Mouse (Mus musculus) gastrocnemius, postnatal 36 days (tissue): ENCODE measurements around the gene Cd300c2. TPM values are rescaled to one million over a fixed set of nuclear protein-coding genes. Genes with fewer than 3 reads are reported as not detected.
"Not testable (repeated sequence)": the region's sequence is repeated elsewhere in the genome, so short reads cannot be mapped to it uniquely, and the experiment has no call there.

Source experiments
- DNase-seq, 2 experiments: peaks; one replicate each; pipeline ENCODE4 v3.0.0; 2022
- intact Hi-C: fragments of 180-260 bp; cut with DNase I; formaldehyde crosslinking; loops from one replicate; pipeline ENCODE4 v1.15.1; 2025
- long read RNA-seq, 2 experiments: library from polyadenylated mRNA; stranded (forward); transcript quantifications; one replicate each; pipeline ENCODE4 v2.0.0; 2021
- total RNA-seq, 2 experiments: library from RNA; stranded (reverse); gene quantifications; 2 replicates each; pipeline ENCODE4 v1.2.3; 2021

Gene Cd300c2
- under 1 TPM in 1 of 2 experiments, not detected in 1; 0.94 TPM for total RNA-seq
- long read RNA-seq, experiment 1, partial matches to known transcripts = 0 of 2 reads
- long read RNA-seq, experiment 1, other reads (novel, unspliced or antisense) = 0 of 2 reads
- long read RNA-seq, experiment 2 = 0 reads

DNA sequence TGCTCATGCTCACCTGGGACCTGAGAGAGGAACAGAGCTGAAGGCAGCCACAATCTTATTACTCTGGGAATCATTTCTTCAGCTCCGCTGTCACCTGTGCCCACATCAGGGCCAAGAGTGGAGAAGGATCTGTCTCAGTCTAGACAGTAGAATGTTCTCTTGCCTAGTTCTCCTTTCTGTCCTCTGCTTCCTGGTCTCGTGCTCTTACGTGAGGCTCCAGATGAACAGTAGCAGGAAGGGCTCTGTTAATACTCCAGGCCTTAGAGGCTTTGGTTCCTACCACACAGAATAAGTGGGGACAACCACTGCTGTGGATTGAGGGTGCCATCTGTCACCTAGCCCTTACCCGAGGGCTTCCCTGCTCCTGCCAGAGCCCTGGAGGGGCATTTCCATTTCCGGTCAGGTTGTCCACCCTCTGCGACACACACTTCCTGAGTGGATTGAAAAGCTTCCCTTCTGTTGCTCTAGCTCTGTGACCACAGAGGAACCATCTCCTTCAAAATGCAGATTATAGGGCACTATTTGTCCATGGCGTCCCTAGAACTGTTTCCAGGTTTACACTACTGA is at the start of gene Cd300c2:
TSS of gene Cd300c2 (minus strand) at position 407 of the 567 bp plus-strand sequence.
- intact Hi-C loops = no loop called here
- no peak for DNase-seq

DNA sequence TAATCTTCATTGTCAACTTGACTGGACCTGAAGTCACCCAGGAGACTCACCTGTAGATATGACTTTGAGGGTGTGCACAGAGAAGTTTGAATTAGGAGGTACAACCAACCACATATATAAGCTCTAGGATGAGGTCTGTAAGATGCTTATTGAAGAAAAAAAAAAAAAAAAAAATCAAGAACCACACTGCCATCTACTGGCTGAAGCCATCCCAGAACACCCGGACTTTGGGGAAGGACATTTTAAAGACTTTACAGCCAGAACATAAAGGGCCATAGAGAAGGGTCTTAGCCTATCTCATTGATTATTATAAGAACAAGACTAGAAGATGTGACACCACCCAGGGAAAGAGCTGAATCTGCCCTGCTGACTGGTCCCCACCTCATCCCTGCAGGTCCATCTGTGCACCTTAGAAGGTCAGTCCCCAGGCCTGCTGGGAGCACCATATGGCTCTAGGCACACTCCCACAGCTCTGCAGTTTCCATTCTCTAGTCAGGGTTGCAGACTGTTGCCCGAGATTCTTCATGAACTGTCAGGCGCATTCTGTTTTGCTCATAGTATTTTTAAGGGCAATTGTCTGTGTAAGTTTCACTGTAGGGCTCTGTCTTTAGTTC is 47.7 kb upstream of the Cd300c2 start:
- intact Hi-C loops = no loop called here
- DNase-seq = no peak

- intact Hi-C loops = no loop called here
- no peak for DNase-seq
Observed at GRCm38 (mm10) chr11:115048259-115048658, 46.6 kb upstream of the Cd300c2 start, which contains the start of gene Cd300ld3. TSS of gene Cd300ld3 (minus strand) at chr11:115048409.

GRCm38 (mm10) chr11:115037669-115038068 is 36.0 kb upstream of the Cd300c2 start, which contains the start of gene Cd300ld5:
TSS of gene Cd300ld5 (minus strand) at chr11:115037769.
- DNase-seq, intact Hi-C loops: not testable (repeated sequence)

- DNase-seq, intact Hi-C loops: not testable (repeated sequence)
Observed at GRCm38 (mm10) chr11:115026912-115027311, 25.2 kb upstream of the Cd300c2 start, which contains the start of gene Cd300ld4. TSS of gene Cd300ld4 (minus strand) at chr11:115027012.

GRCm38 (mm10) chr11:115016093-115016492 is 14.4 kb upstream of the Cd300c2 start, which contains the start of gene Cd300ld2:
TSS of gene Cd300ld2 (minus strand) at chr11:115016193.
- intact Hi-C loops, DNase-seq: not testable (repeated sequence)

DNA sequence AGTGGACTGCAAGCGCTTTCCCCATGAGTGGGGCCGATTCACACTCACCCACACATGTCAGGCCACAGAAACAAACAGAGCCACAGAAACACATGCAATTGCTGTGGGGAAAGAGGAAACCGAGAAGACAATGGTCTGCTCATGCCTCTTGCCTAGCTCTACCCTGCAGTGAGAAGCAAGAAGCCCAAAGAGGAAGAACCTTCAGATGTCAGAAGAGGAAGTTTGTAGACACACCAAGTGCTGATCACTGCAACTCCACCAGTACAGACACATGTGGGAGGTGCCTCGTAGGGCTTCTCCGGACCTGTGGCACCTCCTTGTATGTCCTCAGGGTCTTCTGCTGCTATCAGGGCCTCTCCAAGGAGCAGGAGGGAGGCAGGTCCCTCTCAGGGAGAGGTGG is 2.4 kb upstream of the Cd300c2 start:
- intact Hi-C loops = no loop called here
- no peak for DNase-seq

- intact Hi-C loops = loop anchor here (5.0 kb wide), 1 partner anchor 138 kb away; no protein-coding TSS in a partner anchor
- DNase-seq = no peak
Observed at GRCm38 (mm10) chr11:114989793-114990192, 11.9 kb downstream of the Cd300c2 start, which contains the start of gene Cd300ld. TSS of gene Cd300ld (minus strand) at chr11:114989922.

- no peak for DNase-seq
- intact Hi-C loops = no loop called here
Observed at GRCm38 (mm10) chr11:114981866-114982265, 19.8 kb downstream of the Cd300c2 start.

GRCm38 (mm10) chr11:114972726-114973125 is 29.0 kb downstream of the Cd300c2 start:
- intact Hi-C loops = no loop called here

DNA sequence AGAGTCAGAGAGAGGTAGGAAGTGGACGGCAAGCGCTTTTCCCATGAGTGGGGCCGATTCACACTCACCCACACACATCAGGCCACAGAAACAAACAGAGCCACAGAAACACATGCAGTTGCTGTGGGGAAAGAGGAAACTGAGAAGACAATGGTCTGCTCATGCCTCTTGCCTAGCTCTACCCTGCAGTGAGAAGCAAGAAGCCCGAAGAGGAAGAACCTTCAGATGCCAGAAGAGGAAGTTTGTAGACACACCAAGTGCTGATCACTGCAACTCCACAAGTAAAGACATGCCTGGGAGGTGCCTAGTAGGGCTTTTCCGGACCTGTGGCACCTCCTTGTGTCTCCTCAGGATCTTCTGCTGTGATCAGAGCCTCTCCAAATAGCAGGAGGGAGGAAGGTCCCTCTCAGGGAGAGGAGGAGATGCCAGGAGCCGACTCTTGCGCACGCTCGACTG is 32.9 kb downstream of the Cd300c2 start, which contains the start of gene Cd300c:
TSS of gene Cd300c (minus strand) at position 406 of the 456 bp plus-strand sequence.
- no peak for DNase-seq
- intact Hi-C loops = no loop called here

More at GRCm38 (mm10) chr11:114972726-114973125, 29.0 kb downstream of the Cd300c2 start:
- no peak for DNase-seq

GRCm38 (mm10) chr11:114965182-114965828 is 36.4 kb downstream of the Cd300c2 start:
- intact Hi-C loops = no loop called here
- DNase-seq = no peak

DNA sequence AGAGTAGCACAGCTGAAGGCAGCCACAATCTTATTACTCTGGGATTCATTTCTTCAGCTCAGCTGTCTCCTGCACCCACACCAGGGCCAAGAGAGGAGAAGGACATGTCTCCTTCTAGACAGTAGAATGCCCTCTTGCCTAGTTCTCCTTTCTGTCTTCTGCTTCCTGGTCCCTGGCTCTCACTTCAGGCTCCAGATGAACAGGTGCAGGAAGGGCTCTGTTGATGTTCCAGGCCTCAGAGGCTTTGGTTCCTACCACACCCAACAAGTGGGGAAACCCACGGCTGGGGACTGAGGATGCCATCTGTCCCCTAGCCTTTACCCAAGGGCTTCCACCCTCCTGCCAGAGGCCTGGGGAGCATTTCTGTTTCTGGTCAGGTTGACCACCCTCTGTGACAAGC is 41.3 kb downstream of the Cd300c2 start:
- intact Hi-C loops = no loop called here
- DNase-seq = no peak

Other genes with a start within 250 kb of the Cd300c2 start
- gene Kif19a, start 236.5 kb downstream of the Cd300c2 start, total RNA-seq = 1 to 10 TPM; 1.3 TPM
- gene Btbd17, start 205.9 kb downstream of the Cd300c2 start, total RNA-seq = under 1 TPM in 1 of 2 experiments, not detected in 1; 0.28 TPM
- gene Gpr142, start 203.0 kb downstream of the Cd300c2 start, total RNA-seq = not detected
- gene Gprc5c, start 150.7 kb downstream of the Cd300c2 start, total RNA-seq = 10 to 100 TPM; 35.5 to 44.1 TPM
- gene Cd300a, start 111.8 kb downstream of the Cd300c2 start, total RNA-seq = under 1 TPM; 0.36 to 0.37 TPM
- gene Cd300lb, start 67.5 kb downstream of the Cd300c2 start, total RNA-seq = under 1 TPM; 0.33 to 0.37 TPM
- gene Cd300c, start 32.7 kb downstream of the Cd300c2 start, total RNA-seq = not detected
- gene Cd300ld, start 12.0 kb downstream of the Cd300c2 start, total RNA-seq = under 1 TPM; 0.15 to 0.18 TPM
- gene Cd300ld2, start 14.3 kb upstream of the Cd300c2 start, total RNA-seq = not detected
- gene Cd300ld4, start 25.1 kb upstream of the Cd300c2 start, total RNA-seq = under 1 TPM in 1 of 2 experiments, not detected in 1; 0.35 TPM
- gene Cd300ld5, start 35.9 kb upstream of the Cd300c2 start, total RNA-seq = 1 to 10 TPM in 1 of 2 experiments, not detected in 1; 2.4 TPM
- gene Cd300ld3, start 46.5 kb upstream of the Cd300c2 start, total RNA-seq = 1 to 10 TPM; 1.2 to 2.7 TPM
- not detected for gene Cd300e, start 60.3 kb upstream of the Cd300c2 start, total RNA-seq
- under 1 TPM; 0.10 to 0.43 TPM for gene Rab37, start 89.6 kb upstream of the Cd300c2 start, total RNA-seq
- gene Cd300lf, start 132.1 kb upstream of the Cd300c2 start, total RNA-seq = not detected
- gene Slc9a3r1, start 161.5 kb upstream of the Cd300c2 start, total RNA-seq = 1 to 10 TPM; 2.3 to 3.1 TPM
- gene Tmem104, start 185.6 kb upstream of the Cd300c2 start, total RNA-seq = 1 to 10 TPM; 4.5 to 6.0 TPM
- 10 to 100 TPM; 10.6 to 12.9 TPM for gene Nat9, start 186.0 kb upstream of the Cd300c2 start, total RNA-seq